Mouse (Mus musculus) neural tube, embryonic 10.5 days (tissue): ENCODE data around the gene Hectd1.

Experiments
- DNase-seq: peaks from one replicate; pipeline ENCODE4 v3.0.0-alpha.2; 2017; ENCODE audit warnings: low spot score; ENCODE audit errors: extremely low spot score

The Hectd1 gene

GRCm38 (mm10) chr12:51843576-51844520 lies 14.5 kb upstream of the Hectd1 start:
- DNase-seq: no peak

- no peak for DNase-seq
Observed at GRCm38 (mm10) chr12:51842081-51842864, 12.9 kb upstream of the Hectd1 start.

- no peak for DNase-seq
Observed at GRCm38 (mm10) chr12:51839856-51840255, 10.5 kb upstream of the Hectd1 start.

GRCm38 (mm10) chr12:51835219-51835618 lies 5.9 kb upstream of the Hectd1 start:
- DNase-seq: no peak

GRCm38 (mm10) chr12:51831931-51832330 lies 2.6 kb upstream of the Hectd1 start:
- DNase-seq: no peak

- no peak for DNase-seq
Observed at GRCm38 (mm10) chr12:51831296-51831695, 2.0 kb upstream of the Hectd1 start.

- DNase-seq: no peak
Observed at GRCm38 (mm10) chr12:51830671-51831070, 1.3 kb upstream of the Hectd1 start.

- DNase-seq: no peak
Observed at GRCm38 (mm10) chr12:51830077-51830402, 704 bp upstream of the Hectd1 start.

GRCm38 (mm10) chr12:51828716-51829289 lies 533 bp downstream of the Hectd1 start:
- DNase-seq: no peak

- DNase-seq: no peak
Observed at GRCm38 (mm10) chr12:51827958-51828650, 1.2 kb downstream of the Hectd1 start.

GRCm38 (mm10) chr12:51825338-51825737 lies 4.0 kb downstream of the Hectd1 start:
- DNase-seq: no peak

GRCm38 (mm10) chr12:51823311-51823710 lies 6.0 kb downstream of the Hectd1 start:
- no peak for DNase-seq

GRCm38 (mm10) chr12:51822861-51823260 lies 6.5 kb downstream of the Hectd1 start:
- no peak for DNase-seq

- no peak for DNase-seq
Observed at GRCm38 (mm10) chr12:51822236-51822635, 7.1 kb downstream of the Hectd1 start.

GRCm38 (mm10) chr12:51821256-51821655 lies 8.1 kb downstream of the Hectd1 start:
- DNase-seq: no peak

- DNase-seq: no peak
Observed at GRCm38 (mm10) chr12:51819951-51820498, 9.3 kb downstream of the Hectd1 start.

- DNase-seq: no peak
Observed at GRCm38 (mm10) chr12:51817815-51818613, 11.3 kb downstream of the Hectd1 start.

- no peak for DNase-seq
Observed at GRCm38 (mm10) chr12:51811388-51812140, 17.8 kb downstream of the Hectd1 start.

- DNase-seq: no peak
Observed at GRCm38 (mm10) chr12:51810564-51810963, 18.8 kb downstream of the Hectd1 start.

GRCm38 (mm10) chr12:51784842-51785241 lies 44.5 kb downstream of the Hectd1 start:
- DNase-seq: peak; percentile 32
